Comparison of ENCODE assay signal across 12 mouse cellular contexts in genomic region chr15:80219705-80220657, GRCm38 (mm10). TPM values are rescaled to one million over a fixed set of nuclear protein-coding genes. Genes with fewer than 3 reads are reported as not detected.
DNase-seq lines count a peak whose midpoint lies in the region; ATAC-seq and TF ChIP-seq lines count a peak whose summit lies in the region.
"Had no signal": no experiment of that assay in that cellular context is flagged by ENCODE, and none has a peak within 500 bp of the region (broad histone marks: within the 10 kb centered on the region; RNA-seq: fewer than 3 reads in every experiment).

No protein-coding gene starts in this region.

- H3K27me3 ChIP-seq in hindbrain, embryonic 15.5 days = no peaks in the 10 kb centered on the region
- no peaks in the 10 kb centered on the region for H3K27me3 ChIP-seq in hindbrain, embryonic 11.5 days (ENCODE audit: control insufficient read depth, insufficient read depth, low read length)
- H3K27me3 ChIP-seq in E14TG2a.4 (ENCODE audit: insufficient read depth, low read length) = no peaks in the 10 kb centered on the region
- no peaks in the 10 kb centered on the region for H3K27me3 ChIP-seq in liver, postnatal 0 days (ENCODE audit: insufficient read depth, low read length)

- no peak overlapping the region for H3K4me3 ChIP-seq in hindbrain, embryonic 15.5 days
- H3K4me3 ChIP-seq in hindbrain, embryonic 11.5 days (ENCODE audit: low read depth, low read length) = no peak overlapping the region
- H3K4me3 ChIP-seq in E14TG2a.4 (replicated peaks; ENCODE audit: low read length) = peak overlapping the region; percentile 65
- peak overlapping the region; percentile 73 for H3K4me3 ChIP-seq in bone marrow macrophage, adult 2 months (ENCODE audit: insufficient read depth, low read length)
- no peak overlapping the region for H3K4me3 ChIP-seq in liver, postnatal 0 days (ENCODE audit: low read depth, low read length)

- no peaks in the 10 kb centered on the region for H3K9me3 ChIP-seq in hindbrain, embryonic 15.5 days
- no peaks in the 10 kb centered on the region for H3K9me3 ChIP-seq in hindbrain, embryonic 11.5 days (ENCODE audit: control insufficient read depth, low read length)
- no peaks in the 10 kb centered on the region for H3K9me3 ChIP-seq in E14TG2a.4 (ENCODE audit: low read length)
- no peaks in the 10 kb centered on the region for H3K9me3 ChIP-seq in liver, postnatal 0 days (ENCODE audit: low read length)

- no peak overlapping the region for H3K9ac ChIP-seq in hindbrain, embryonic 15.5 days
- no peak overlapping the region for H3K9ac ChIP-seq in hindbrain, embryonic 11.5 days (ENCODE audit: low read depth, low read length)
- H3K9ac ChIP-seq in liver, postnatal 0 days (replicated peaks) = no peak overlapping the region

- H3K36me3 ChIP-seq in hindbrain, embryonic 15.5 days = no peaks in the 10 kb centered on the region
- no peaks in the 10 kb centered on the region for H3K36me3 ChIP-seq in hindbrain, embryonic 11.5 days (ENCODE audit: control insufficient read depth, insufficient read depth, low read length)
- no peaks in the 10 kb centered on the region for H3K36me3 ChIP-seq in E14TG2a.4 (ENCODE audit: insufficient read depth, low read length)
- H3K36me3 ChIP-seq in liver, postnatal 0 days (replicated peaks; ENCODE audit: insufficient read depth, low read length) = no peaks in the 10 kb centered on the region

- no peak overlapping the region for H3K27ac ChIP-seq in hindbrain, embryonic 15.5 days (replicated peaks)
- H3K27ac ChIP-seq in hindbrain, embryonic 11.5 days (ENCODE audit: low read depth, low read length) = no peak overlapping the region
- peak overlapping the region; percentile 96 for H3K27ac ChIP-seq in bone marrow macrophage, adult 2 months (ENCODE audit: insufficient read depth, low read depth, low read length)
- peak overlapping the region; percentile 57 for H3K27ac ChIP-seq in liver, postnatal 0 days (ENCODE audit: low read depth)

- peak overlapping the region; percentile 18; the same call in 1 of the 2 replicates for H3K4me2 ChIP-seq in hindbrain, embryonic 15.5 days
- H3K4me2 ChIP-seq in hindbrain, embryonic 11.5 days (replicated peaks; ENCODE audit: low read depth, low read length) = no peak overlapping the region
- peak overlapping the region; percentile 10 for H3K4me2 ChIP-seq in liver, postnatal 0 days (ENCODE audit: low read depth, low read length)

- no peak for TF ChIP-seq CTCF in E14TG2a.4 (conservative IDR thresholded peaks at IDR 0.05; ENCODE audit: low read length)
- TF ChIP-seq CTCF in bone marrow macrophage, adult 2 months (IDR thresholded peaks at IDR 0.05; ENCODE audit: low read depth, low read length) = no peak
- no peak for TF ChIP-seq CTCF in liver, postnatal 0 days (IDR thresholded peaks at IDR 0.05; ENCODE audit: low read depth)

- DNase-seq in hindbrain, embryonic 11.5 days (ENCODE audit: low spot score) = no peak
- no peak for DNase-seq in liver, postnatal 0 days
- no peak for DNase-seq in left cerebral cortex, adult 8-10 months (ENCODE audit: low spot score in 2 of 2)
- DNase-seq in retina, embryonic 14.5 days (ENCODE audit: low spot score) = no peak
- no peak for DNase-seq in kidney, adult 18-20 months
- DNase-seq: cerebellum, adult 9-10 months had no signal

- WGBS in hindbrain, embryonic 15.5 days = 70% methylated on average over 4 of the region's 4 CpGs
- WGBS in hindbrain, embryonic 11.5 days = 71% methylated on average over 4 of the region's 4 CpGs
- WGBS in liver, postnatal 0 days (ENCODE audit: insufficient replicate concordance) = 56% methylated on average over 4 of the region's 4 CpGs

- H3K4me1 ChIP-seq in hindbrain, embryonic 15.5 days (replicated peaks) = no peaks in the 10 kb centered on the region
- H3K4me1 ChIP-seq in hindbrain, embryonic 11.5 days (replicated peaks; ENCODE audit: control insufficient read depth, insufficient read depth, low read length) = no peaks in the 10 kb centered on the region
- H3K4me1 ChIP-seq in E14TG2a.4 (replicated peaks; ENCODE audit: low read depth, low read length) = peaks cover 60% of the 10 kb centered on the region
- peaks cover 51% of the 10 kb centered on the region for H3K4me1 ChIP-seq in bone marrow macrophage, adult 2 months (ENCODE audit: control insufficient read depth, insufficient read depth, low read length)
- H3K4me1 ChIP-seq in liver, postnatal 0 days (ENCODE audit: insufficient read depth) = peaks cover 11% of the 10 kb centered on the region

- no peak for ATAC-seq in hindbrain, embryonic 15.5 days (ENCODE audit: low FRiP score, low read depth)
- no peak for ATAC-seq in hindbrain, embryonic 11.5 days (ENCODE audit: low FRiP score)
- ATAC-seq in liver, postnatal 0 days = peak; percentile 55; the same call in 1 of the 2 replicates

- TF ChIP-seq POLR2A in bone marrow macrophage, adult 2 months (IDR thresholded peaks at IDR 0.05; ENCODE audit: borderline replicate concordance, low read depth, low read length) = no peak

- no peak for TF ChIP-seq EP300 in liver, postnatal 0 days (IDR thresholded peaks at IDR 0.05; ENCODE audit: low read depth)

RNA-seq across cellular contexts. Expression of gene Mief1, which starts 13.8 kb away (rescaled TPM):
- polyA plus RNA-seq in hindbrain, embryonic 15.5 days (2015; fragmentation: Nextera tagmentation; extraction: Ambion mirVana) = 34.9 and 36.4 TPM in 2 replicates
- polyA plus RNA-seq in hindbrain, embryonic 11.5 days (2014; fragmentation: Nextera tagmentation; extraction: Ambion mirVana) = 38.5 and 39.1 TPM in 2 replicates
- polyA plus RNA-seq in bone marrow macrophage, adult 2 months (2012; ENCODE audit: insufficient read depth, insufficient read length, missing spikeins) = 19.7 and 22.2 TPM in 2 replicates
- polyA plus RNA-seq in liver, postnatal 0 days (2015; fragmentation: Nextera tagmentation; extraction: Ambion mirVana) = 8.5 and 8.6 TPM in 2 replicates
- 10 to 100 TPM; 30.2 to 33.7 (median 30.9) TPM for total RNA-seq in left cerebral cortex, adult 8-10 months (2022)

RNA-seq across cellular contexts. Expression of gene AC140267.1, which starts 15.7 kb away (rescaled TPM):
- not detected in 2 replicates for polyA plus RNA-seq in hindbrain, embryonic 15.5 days (2015; fragmentation: Nextera tagmentation; extraction: Ambion mirVana)
- polyA plus RNA-seq in hindbrain, embryonic 11.5 days (2014; fragmentation: Nextera tagmentation; extraction: Ambion mirVana) = not detected in 2 replicates
- not detected in 2 replicates for polyA plus RNA-seq in bone marrow macrophage, adult 2 months (2012; ENCODE audit: insufficient read depth, insufficient read length, missing spikeins)
- not detected in 2 replicates for polyA plus RNA-seq in liver, postnatal 0 days (2015; fragmentation: Nextera tagmentation; extraction: Ambion mirVana)
- 10 to 100 TPM in 2 of 4 experiments, 1 to 10 TPM in 2; 6.0 to 10.8 (median 9.5) TPM for total RNA-seq in left cerebral cortex, adult 8-10 months (2022)
- total RNA-seq: liver, adult 2 months had no signal
- polyA plus RNA-seq: liver, adult 2 months; neural tube, embryonic 14.5 days; testis, adult 2 months had no signal

RNA-seq across cellular contexts. Expression of gene Atf4, which starts 35.0 kb away (rescaled TPM):
- 112 and 116 TPM in 2 replicates for polyA plus RNA-seq in hindbrain, embryonic 15.5 days (2015; fragmentation: Nextera tagmentation; extraction: Ambion mirVana)
- 140 and 145 TPM in 2 replicates for polyA plus RNA-seq in hindbrain, embryonic 11.5 days (2014; fragmentation: Nextera tagmentation; extraction: Ambion mirVana)
- 122 and 133 TPM in 2 replicates for polyA plus RNA-seq in bone marrow macrophage, adult 2 months (2012; ENCODE audit: insufficient read depth, insufficient read length, missing spikeins)
- polyA plus RNA-seq in liver, postnatal 0 days (2015; fragmentation: Nextera tagmentation; extraction: Ambion mirVana) = 64.3 and 65.7 TPM in 2 replicates
- total RNA-seq in left cerebral cortex, adult 8-10 months (2022) = 100 to 1,000 TPM in 3 of 4 experiments, 10 to 100 TPM in 1; 98.1 to 118 (median 107) TPM

RNA-seq across cellular contexts. Expression of gene Rps19bp1, which starts 44.1 kb away (rescaled TPM):
- polyA plus RNA-seq in hindbrain, embryonic 15.5 days (2015; fragmentation: Nextera tagmentation; extraction: Ambion mirVana) = 76.2 and 76.7 TPM in 2 replicates
- 68.0 and 71.4 TPM in 2 replicates for polyA plus RNA-seq in hindbrain, embryonic 11.5 days (2014; fragmentation: Nextera tagmentation; extraction: Ambion mirVana)
- polyA plus RNA-seq in bone marrow macrophage, adult 2 months (2012; ENCODE audit: insufficient read depth, insufficient read length, missing spikeins) = 18.6 and 26.0 TPM in 2 replicates
- 27.0 and 27.5 TPM in 2 replicates for polyA plus RNA-seq in liver, postnatal 0 days (2015; fragmentation: Nextera tagmentation; extraction: Ambion mirVana)
- total RNA-seq in left cerebral cortex, adult 8-10 months (2022) = 10 to 100 TPM; 32.5 to 39.3 (median 38.4) TPM

RNA-seq across cellular contexts. Expression of gene Mgat3, which starts 46.5 kb away (rescaled TPM):
- 15.9 and 17.4 TPM in 2 replicates for polyA plus RNA-seq in hindbrain, embryonic 15.5 days (2015; fragmentation: Nextera tagmentation; extraction: Ambion mirVana)
- 9.6 and 9.8 TPM in 2 replicates for polyA plus RNA-seq in hindbrain, embryonic 11.5 days (2014; fragmentation: Nextera tagmentation; extraction: Ambion mirVana)
- polyA plus RNA-seq in bone marrow macrophage, adult 2 months (2012; ENCODE audit: insufficient read depth, insufficient read length, missing spikeins) = not detected in 2 replicates
- 0.12 and 0.14 TPM in 2 replicates for polyA plus RNA-seq in liver, postnatal 0 days (2015; fragmentation: Nextera tagmentation; extraction: Ambion mirVana)
- total RNA-seq in left cerebral cortex, adult 8-10 months (2022) = 100 to 1,000 TPM; 118 to 134 (median 124) TPM

Comparison
In these comparisons a context has a peak if more than half of its experiments do, and no peak if none do; other contexts are left out.
1. H3K27ac ChIP-seq: peak in bone marrow macrophage, adult 2 months (single experiment) and liver, postnatal 0 days (single experiment); none in hindbrain, embryonic 15.5 days (single experiment) and hindbrain, embryonic 11.5 days (single experiment).
2. H3K4me3 ChIP-seq: peak in E14TG2a.4 (single experiment) and bone marrow macrophage, adult 2 months (single experiment); none in hindbrain, embryonic 15.5 days (single experiment), hindbrain, embryonic 11.5 days (single experiment) and liver, postnatal 0 days (single experiment).